Mouse (Mus musculus): ENCODE data around the gene Arhgap32.

Arhgap32 gene

GRCm38 (mm10) chr9:32278052-32278451 lies 162.1 kb downstream of the Arhgap32 start:
- DNase-seq, result no peak

- DNase-seq, result no peak
Measured at GRCm38 (mm10) chr9:32279789-32280188, 163.9 kb downstream of the Arhgap32 start.

- no peak for DNase-seq
Measured at GRCm38 (mm10) chr9:32280456-32280855, 164.5 kb downstream of the Arhgap32 start.

GRCm38 (mm10) chr9:32283591-32283990 lies 167.7 kb downstream of the Arhgap32 start:
- DNase-seq, result no peak

- no peak for DNase-seq
Measured at GRCm38 (mm10) chr9:32291618-32292017, 175.7 kb downstream of the Arhgap32 start.

GRCm38 (mm10) chr9:32292686-32293085 lies 176.8 kb downstream of the Arhgap32 start:
- no peak for DNase-seq

GRCm38 (mm10) chr9:32295061-32295800 lies 179.3 kb downstream of the Arhgap32 start:
- no peak for DNase-seq

GRCm38 (mm10) chr9:32302501-32303150 lies 186.7 kb downstream of the Arhgap32 start:
- DNase-seq, result no peak

- DNase-seq, result no peak
Measured at GRCm38 (mm10) chr9:32311786-32312185, 195.8 kb downstream of the Arhgap32 start.

- no peak for DNase-seq
Measured at GRCm38 (mm10) chr9:32312208-32312607, 196.3 kb downstream of the Arhgap32 start.

- no peak for DNase-seq
Measured at GRCm38 (mm10) chr9:32314071-32314470, 198.1 kb downstream of the Arhgap32 start.

- DNase-seq, result no peak
Measured at GRCm38 (mm10) chr9:32315999-32316398, 200.1 kb downstream of the Arhgap32 start.
